Mouse (Mus musculus) limb, embryonic 12.5 days (tissue): ENCODE data around the gene Tbc1d13. TPM values are rescaled to one million over a fixed set of nuclear protein-coding genes. Genes with fewer than 3 reads are reported as not detected.

ENCODE experiments used
- polyA plus RNA-seq: library from polyadenylated mRNA; unstranded; fragments of >200 nt; fragmentation: Nextera tagmentation; extraction: Ambion mirVana; gene quantifications from 2 replicates; pipeline ENCODE4 v1.2.1, GENCODE M21; 2016

The Tbc1d13 gene
- polyA plus RNA-seq, 1 experiment from 2014 or later, result 11.3 TPM

Other genes with a start within 250 kb of the Tbc1d13 start
- 88.5 and 101 TPM in 2 replicates for gene Odf2, start 244.5 kb upstream of the Tbc1d13 start, polyA plus RNA-seq
- gene Gle1, start 198.3 kb upstream of the Tbc1d13 start, polyA plus RNA-seq, result 72.5 and 76.2 TPM in 2 replicates
- gene Sptan1, start 168.2 kb upstream of the Tbc1d13 start, polyA plus RNA-seq, result 89.3 and 90.0 TPM in 2 replicates
- 37.7 and 43.1 TPM in 2 replicates for gene Wdr34, start 84.9 kb upstream of the Tbc1d13 start, polyA plus RNA-seq
- 720 and 722 TPM in 2 replicates for gene Set, start 76.4 kb upstream of the Tbc1d13 start, polyA plus RNA-seq
- gene Pkn3, start 56.1 kb upstream of the Tbc1d13 start, polyA plus RNA-seq, result 12.3 and 14.1 TPM in 2 replicates
- 26.0 and 28.2 TPM in 2 replicates for gene Zdhhc12, start 40.1 kb upstream of the Tbc1d13 start, polyA plus RNA-seq
- 11.8 and 12.0 TPM in 2 replicates for gene Zer1, start 9.2 kb upstream of the Tbc1d13 start, polyA plus RNA-seq
- 17.9 and 18.4 TPM in 2 replicates for gene Endog, start 37.7 kb downstream of the Tbc1d13 start, polyA plus RNA-seq
- 84.5 and 90.7 TPM in 2 replicates for gene Spout1, start 44.7 kb downstream of the Tbc1d13 start, polyA plus RNA-seq
- 8.2 and 8.7 TPM in 2 replicates for gene Kyat1, start 72.1 kb downstream of the Tbc1d13 start, polyA plus RNA-seq
- 33.5 and 37.5 TPM in 2 replicates for gene Lrrc8a, start 104.0 kb downstream of the Tbc1d13 start, polyA plus RNA-seq
- gene Gm28035, start 106.8 kb downstream of the Tbc1d13 start, polyA plus RNA-seq, result 0.40 TPM in 1 of 2 replicates, not detected in the other
- gene Phyhd1, start 132.5 kb downstream of the Tbc1d13 start, polyA plus RNA-seq, result 2.6 and 3.6 TPM in 2 replicates
- gene Gm28038, start 147.3 kb downstream of the Tbc1d13 start, polyA plus RNA-seq, result not detected in 2 replicates
- 27.7 and 28.7 TPM in 2 replicates for gene Dolk, start 152.6 kb downstream of the Tbc1d13 start, polyA plus RNA-seq
- gene Nup188, start 152.7 kb downstream of the Tbc1d13 start, polyA plus RNA-seq, result 32.0 and 41.4 TPM in 2 replicates
- 85.1 and 91.0 TPM in 2 replicates for gene Sh3glb2, start 225.6 kb downstream of the Tbc1d13 start, polyA plus RNA-seq
- 26.9 and 30.6 TPM in 2 replicates for gene Miga2, start 230.5 kb downstream of the Tbc1d13 start, polyA plus RNA-seq